Mouse (Mus musculus) stomach, embryonic 16.5 days (tissue): ENCODE data around the gene Lst1. TPM values are rescaled to one million over a fixed set of nuclear protein-coding genes. Genes with fewer than 3 reads are reported as not detected.
A peak's percentile ranks its signal among the peaks of the same experiment; 100 is the strongest.

Source experiments
- ATAC-seq: fragments of 200-750 bp; cut with Nextera tagmentation; 2 replicates; pipeline ENCODE4 v1.8.0; 2017; ENCODE audit warnings: moderate number of reproducible peaks, moderate TSS enrichment; ENCODE audit not compliant: insufficient read depth, low FRiP score
- H3K27ac ChIP-seq: fragments of 300-500 bp; sonication (generic); 2 replicates; pipeline ENCODE4 v1.5.1; 2014; ENCODE audit warnings: low read length
- H3K27me3 ChIP-seq: fragments of 300-500 bp; sonication (generic); 2 replicates; pipeline ENCODE4 v1.6.1; 2014; ENCODE audit warnings: low read length, control low read depth, mixed read lengths; ENCODE audit not compliant: control insufficient read depth, insufficient read depth
- H3K36me3 ChIP-seq: fragments of 300-500 bp; sonication (generic); 2 replicates; pipeline ENCODE4 v1.6.1; 2014; ENCODE audit warnings: low read length; ENCODE audit not compliant: control insufficient read depth, insufficient read depth
- H3K4me1 ChIP-seq: fragments of 300-500 bp; sonication (generic); 2 replicates; pipeline ENCODE4 v1.6.1; 2014; ENCODE audit warnings: low read length, control low read depth, mixed read lengths; ENCODE audit not compliant: control insufficient read depth, insufficient read depth
- H3K4me2 ChIP-seq: fragments of 300-500 bp; sonication (generic); 2 replicates; pipeline ENCODE4 v1.6.1; 2014; ENCODE audit warnings: low read depth, low read length, mixed read lengths
- H3K4me3 ChIP-seq: fragments of 300-500 bp; sonication (generic); replicated peaks from 2 replicates; pipeline ENCODE4 v1.5.1; 2014; ENCODE audit warnings: mild to moderate bottlenecking, low read length
- H3K9ac ChIP-seq: fragments of 300-500 bp; sonication (generic); 2 replicates; pipeline ENCODE4 v1.6.1; 2014; ENCODE audit warnings: low read length
- H3K9me3 ChIP-seq: fragments of 300-500 bp; sonication (generic); replicated peaks from 2 replicates; pipeline ENCODE4 v1.6.1; 2016; ENCODE audit warnings: low read length, control low read depth; ENCODE audit not compliant: control insufficient read depth
- WGBS: fragments of 180-500 bp; shearing (Covaris S2); extraction: QIAGEN DNeasy Blood & Tissue Kit; methylation state at CpG from one replicate; pipeline ENCODE4 v1.1.7; 2014; 5-methylcytosine and 5-hydroxymethylcytosine counted together
- polyA plus RNA-seq: library from polyadenylated mRNA; unstranded; fragments of >200 nt; fragmentation: Nextera tagmentation; extraction: Ambion mirVana; gene quantifications from 2 replicates; pipeline ENCODE4 v1.2.1, GENCODE M21; 2015

The Lst1 gene
- polyA plus RNA-seq, 1 experiment from 2014 or later, result 29.9 TPM

GRCm38 (mm10) chr17:35166352-35167035 lies 21.7 kb downstream of the Lst1 start:
- H3K27me3 ChIP-seq, result no peaks in the 10 kb centered on the region
- peaks cover 25% of the 10 kb centered on the region for H3K4me1 ChIP-seq
- no peaks in the 10 kb centered on the region for H3K9me3 ChIP-seq
- H3K4me3 ChIP-seq, result no peak overlapping the region
- WGBS, result 68% methylated on average over 8 of the region's 8 CpGs
- no peak for ATAC-seq
- peak overlapping the region; percentile 95 for H3K4me2 ChIP-seq
- H3K27ac ChIP-seq, result 0 out of 2 replicates have a peak overlapping the region, but pooled peaks have one; percentile 96
- 0 out of 2 replicates have a peak, but pooled peaks cover 3% of the 10 kb centered on the region for H3K36me3 ChIP-seq
- H3K9ac ChIP-seq, result no peak overlapping the region

GRCm38 (mm10) chr17:35165451-35166155 lies 22.6 kb downstream of the Lst1 start:
- WGBS, result 19% methylated on average over 12 of the region's 12 CpGs
- peak overlapping the region; percentile 95 for H3K4me2 ChIP-seq
- peaks cover 25% of the 10 kb centered on the region for H3K4me1 ChIP-seq
- peak overlapping the region; percentile 96 for H3K27ac ChIP-seq
- no peaks in the 10 kb centered on the region for H3K9me3 ChIP-seq
- peak overlapping the region; percentile 99 for H3K4me3 ChIP-seq
- ATAC-seq, result no peak
- H3K9ac ChIP-seq, result peak overlapping the region; percentile 71
- H3K27me3 ChIP-seq, result no peaks in the 10 kb centered on the region
- H3K36me3 ChIP-seq, result peaks cover 12% of the 10 kb centered on the region; the same call in 1 of the 2 replicates

GRCm38 (mm10) chr17:35164568-35165450 lies 23.4 kb downstream of the Lst1 start, which contains the start of gene Prrc2a:
Prrc2a (minus strand) TSS chr17:35164897.
- H3K4me2 ChIP-seq, result peak within 1 kb of the TSS; percentile 95
- peak within 1 kb of the TSS; percentile 100 for H3K9ac ChIP-seq
- H3K4me1 ChIP-seq, result peaks cover 25% of the 10 kb centered on the region
- WGBS, result 1% methylated on average over 77 of the region's 89 CpGs
- peak; percentile 97 for ATAC-seq
- peaks cover 18% of the 10 kb centered on the region for H3K36me3 ChIP-seq
- no peaks in the 10 kb centered on the region for H3K27me3 ChIP-seq
- peak within 1 kb of the TSS; percentile 99 for H3K4me3 ChIP-seq
- H3K27ac ChIP-seq, result peak within 1 kb of the TSS; percentile 96
- H3K9me3 ChIP-seq, result no peaks in the 10 kb centered on the region

- WGBS, result under 1% methylated on average over 23 of the region's 28 CpGs
- ATAC-seq, result no peak
- Histone ChIP-seq H3K9me3 (no peaks in the 10 kb centered on the region), H3K9ac (peak overlapping the region; percentile 100), H3K4me1 (peaks cover 25% of the 10 kb centered on the region), H3K4me3 (peak overlapping the region; percentile 99), H3K4me2 (peak overlapping the region; percentile 95), H3K27ac (peak overlapping the region; percentile 96), H3K27me3 (no peaks in the 10 kb centered on the region), H3K36me3 (peaks cover 23% of the 10 kb centered on the region)
Observed at GRCm38 (mm10) chr17:35164218-35164567, 24.0 kb downstream of the Lst1 start.

- ATAC-seq, result no peak
Observed at GRCm38 (mm10) chr17:35163326-35164081, 24.7 kb downstream of the Lst1 start.

GRCm38 (mm10) chr17:35162730-35163129 lies 25.5 kb downstream of the Lst1 start:
- Histone ChIP-seq H3K27me3 (no peaks in the 10 kb centered on the region), H3K4me1 (peaks cover 25% of the 10 kb centered on the region), H3K9ac (peak overlapping the region; percentile 100), H3K27ac (0 out of 2 replicates have a peak overlapping the region, but pooled peaks have one; percentile 24), H3K4me3 (peak overlapping the region; percentile 99), H3K9me3 (no peaks in the 10 kb centered on the region), H3K4me2 (peak overlapping the region; percentile 95), H3K36me3 (peaks cover 37% of the 10 kb centered on the region)
- no peak for ATAC-seq
- WGBS, result 29% methylated on average over 12 of the region's 12 CpGs

More at GRCm38 (mm10) chr17:35163326-35164081, 24.7 kb downstream of the Lst1 start:
- H3K9ac ChIP-seq, result peak overlapping the region; percentile 100
- peak overlapping the region; percentile 96 for H3K27ac ChIP-seq
- peaks cover 30% of the 10 kb centered on the region for H3K36me3 ChIP-seq
- peaks cover 25% of the 10 kb centered on the region for H3K4me1 ChIP-seq
- H3K9me3 ChIP-seq, result no peaks in the 10 kb centered on the region
- peak overlapping the region; percentile 99 for H3K4me3 ChIP-seq
- H3K27me3 ChIP-seq, result no peaks in the 10 kb centered on the region
- WGBS, result 7% methylated on average over 8 of the region's 8 CpGs
- peak overlapping the region; percentile 95 for H3K4me2 ChIP-seq

- no peak for ATAC-seq
- Histone ChIP-seq H3K9ac (peak overlapping the region; percentile 100), H3K27me3 (no peaks in the 10 kb centered on the region), H3K36me3 (peaks cover 43% of the 10 kb centered on the region), H3K4me1 (peaks cover 25% of the 10 kb centered on the region), H3K9me3 (no peaks in the 10 kb centered on the region), H3K27ac (no peak overlapping the region), H3K4me3 (peak overlapping the region; percentile 99), H3K4me2 (peak overlapping the region; percentile 95)
- WGBS, result 66% methylated on average over 14 of the region's 14 CpGs
Observed at GRCm38 (mm10) chr17:35162121-35162520, 26.1 kb downstream of the Lst1 start.

- Histone ChIP-seq H3K27ac (no peak overlapping the region), H3K9ac (no peak overlapping the region), H3K4me2 (no peak overlapping the region), H3K4me1 (peaks cover 23% of the 10 kb centered on the region), H3K9me3 (no peaks in the 10 kb centered on the region), H3K27me3 (no peaks in the 10 kb centered on the region), H3K36me3 (peaks cover 47% of the 10 kb centered on the region), H3K4me3 (no peak overlapping the region)
- no peak for ATAC-seq
- 82% methylated on average over 11 of the region's 11 CpGs for WGBS
Observed at GRCm38 (mm10) chr17:35161421-35161820, 26.8 kb downstream of the Lst1 start.
